Mouse (Mus musculus): ENCODE measurements around the gene Adgrf3. TPM values are rescaled to one million over a fixed set of nuclear protein-coding genes. Genes with fewer than 3 reads are reported as not detected.

The Adgrf3 gene
- not detected in 2 replicates for polyA plus RNA-seq (2012; rRNA removed)

DNA sequence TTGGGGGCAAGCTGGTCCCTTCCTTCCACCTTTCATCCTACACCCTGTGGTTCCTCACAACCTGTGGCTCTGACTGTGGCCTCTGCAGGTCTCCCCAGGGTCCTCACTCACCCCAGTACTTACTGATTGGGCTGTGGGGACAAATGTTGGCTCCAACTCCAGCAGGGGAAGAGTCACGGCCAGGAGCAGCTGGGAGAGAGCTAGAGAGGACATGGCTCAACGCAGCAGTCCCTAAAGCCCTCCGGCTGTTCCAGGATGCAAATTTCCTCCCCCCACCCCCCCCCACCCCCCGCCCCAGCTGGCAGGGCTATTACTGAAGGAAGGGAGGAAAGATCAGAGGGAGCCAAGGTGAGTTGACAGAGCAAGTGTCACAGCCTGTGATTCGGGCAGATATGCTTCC lies at the start of gene Adgrf3:
TSS of gene Adgrf3 (minus strand) at position 230 of the 400 bp plus-strand sequence.

DNA sequence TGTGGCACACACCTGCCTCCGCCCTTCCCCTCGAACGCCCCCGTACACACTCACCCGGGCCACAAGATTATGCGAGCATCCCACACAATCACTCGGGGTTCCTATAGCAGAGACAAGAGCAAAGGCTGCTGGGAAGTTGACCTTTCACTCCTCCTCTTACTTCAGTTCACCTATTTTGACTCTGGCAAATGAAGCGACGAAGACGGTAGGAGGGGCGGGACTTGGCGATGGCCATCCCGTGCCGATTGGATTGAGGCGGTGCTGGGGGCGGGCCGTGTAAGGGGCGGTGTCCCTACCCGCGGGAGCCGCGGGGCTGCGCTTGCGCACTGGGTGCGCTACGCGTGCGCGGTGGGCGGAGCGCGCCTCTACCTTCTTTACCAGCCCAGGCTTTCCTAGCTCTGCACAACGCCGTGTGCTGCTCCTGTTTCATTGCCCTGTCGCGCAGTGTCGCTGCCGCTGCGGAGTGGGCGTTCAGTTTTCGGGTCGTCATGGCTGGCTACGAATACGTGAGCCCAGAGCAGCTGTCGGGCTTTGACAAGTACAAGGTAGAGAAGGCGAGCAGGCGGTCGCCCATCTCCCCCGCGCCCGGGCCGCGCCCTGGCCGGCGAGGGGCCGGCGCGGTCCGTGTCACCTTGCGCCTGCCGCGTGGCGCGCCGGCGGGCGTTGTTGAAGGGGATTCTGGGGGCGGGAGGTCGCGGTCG lies 26.9 kb upstream of the Adgrf3 start, which contains the start of gene Selenoi:
TSS of gene Selenoi (plus strand) at position 311 of the 701 bp plus-strand sequence.

DNA sequence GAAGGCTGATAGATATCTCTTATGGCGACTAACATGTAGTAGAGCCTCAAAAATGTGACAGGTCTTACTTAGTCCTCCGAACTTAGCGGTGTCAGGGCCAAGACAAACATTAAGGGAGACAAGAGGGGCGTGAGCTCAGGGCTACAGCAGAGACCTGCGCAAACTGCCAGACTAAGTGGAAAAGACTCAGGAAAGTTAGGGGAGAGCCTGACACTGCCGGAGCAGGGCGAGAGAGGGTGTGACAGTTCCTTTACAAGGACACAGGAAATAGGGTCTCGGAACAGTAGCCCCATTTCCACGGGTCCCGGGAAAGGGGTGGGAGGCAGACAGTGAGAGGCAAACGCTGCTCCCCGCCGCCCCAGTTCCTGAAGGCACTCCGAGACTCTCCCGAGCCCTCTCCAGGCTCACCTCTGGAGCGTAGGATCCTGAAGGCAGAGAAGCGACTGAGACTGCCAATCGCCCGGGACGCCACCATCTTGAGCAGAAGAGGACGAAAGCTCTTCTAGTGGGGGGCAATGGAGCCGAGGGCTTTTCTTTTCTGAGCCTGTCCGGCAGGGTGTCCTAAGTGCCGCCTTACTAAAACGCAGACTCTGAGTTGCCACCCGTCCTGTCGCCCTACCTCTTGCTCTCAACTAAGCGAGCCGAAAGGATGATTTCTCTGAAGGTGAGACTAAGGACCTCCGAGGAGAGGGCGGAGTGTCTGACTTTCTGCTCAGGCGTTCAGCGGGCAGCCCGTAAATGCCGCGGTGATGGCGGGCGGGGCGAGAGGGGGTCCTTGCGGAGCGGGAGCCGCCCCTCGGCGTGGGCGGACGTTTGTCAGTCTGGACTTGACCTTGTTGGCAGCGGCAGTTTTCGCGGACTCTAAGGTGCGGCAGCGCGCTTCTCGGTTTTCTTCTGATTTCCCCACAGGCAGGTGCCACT lies 50.8 kb downstream of the Adgrf3 start, which contains the start of the genes Hadha and Hadhb:
TSS of gene Hadha (minus strand) at position 689 of the 921 bp plus-strand sequence.
TSS of gene Hadhb (plus strand) at position 775 of the 921 bp plus-strand sequence.

Other genes starting within 250 kb of the Adgrf3 start
- gene Il6, start 192.6 kb downstream of the Adgrf3 start, polyA plus RNA-seq (2012; rRNA removed), result not detected in 2 replicates
- gene Tyms, start 132.1 kb downstream of the Adgrf3 start, polyA plus RNA-seq (2012; rRNA removed), result 198 and 209 TPM in 2 replicates
- gene Garem2, start 100.6 kb downstream of the Adgrf3 start, polyA plus RNA-seq (2012; rRNA removed), result 17.1 and 21.2 TPM in 2 replicates
- gene 3110082J24Rik, start 99.6 kb downstream of the Adgrf3 start, polyA plus RNA-seq (2012; rRNA removed), result 1.9 and 3.9 TPM in 2 replicates
- gene Hadha, start 50.6 kb downstream of the Adgrf3 start, polyA plus RNA-seq (2012; rRNA removed), result 82.7 and 89.1 TPM in 2 replicates
- gene Hadhb, start 50.5 kb downstream of the Adgrf3 start, polyA plus RNA-seq (2012; rRNA removed), result 81.1 and 107 TPM in 2 replicates
- gene Selenoi, start 26.9 kb upstream of the Adgrf3 start, polyA plus RNA-seq (2012; rRNA removed), result 22.2 and 39.6 TPM in 2 replicates
- gene Drc1, start 75.7 kb upstream of the Adgrf3 start, polyA plus RNA-seq (2012; rRNA removed), result 0.52 and 0.68 TPM in 2 replicates

All from central nervous system, embryonic 11.5 days (tissue).